Mouse (Mus musculus) embryo, embryonic 10 days (tissue): ENCODE measurements around the gene Glul.
A peak's percentile ranks its signal among the peaks of the same experiment; 100 is the strongest.

Experiments used
- DNase-seq: peaks from one replicate; pipeline ENCODE4 v3.0.0-alpha.2; 2015; ENCODE audit warnings: low spot score

Gene Glul

DNA sequence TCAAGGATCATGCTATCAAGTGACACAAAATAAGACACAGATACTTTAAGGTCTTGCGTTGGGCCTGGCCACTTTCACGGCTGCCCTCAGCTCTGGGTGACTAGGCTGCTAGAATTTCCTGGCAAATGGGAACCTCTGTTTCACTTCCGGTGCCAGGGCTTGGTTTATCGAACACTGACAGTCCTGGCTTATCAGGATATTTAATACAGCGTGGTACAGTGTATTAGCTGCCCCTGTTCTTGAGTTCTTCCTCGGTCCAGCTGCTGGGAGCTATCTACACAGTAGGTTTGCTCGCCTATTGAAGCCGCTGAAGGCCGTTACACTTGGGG is 10.2 kb downstream of the Glul start:
- DNase-seq, result no peak

DNA sequence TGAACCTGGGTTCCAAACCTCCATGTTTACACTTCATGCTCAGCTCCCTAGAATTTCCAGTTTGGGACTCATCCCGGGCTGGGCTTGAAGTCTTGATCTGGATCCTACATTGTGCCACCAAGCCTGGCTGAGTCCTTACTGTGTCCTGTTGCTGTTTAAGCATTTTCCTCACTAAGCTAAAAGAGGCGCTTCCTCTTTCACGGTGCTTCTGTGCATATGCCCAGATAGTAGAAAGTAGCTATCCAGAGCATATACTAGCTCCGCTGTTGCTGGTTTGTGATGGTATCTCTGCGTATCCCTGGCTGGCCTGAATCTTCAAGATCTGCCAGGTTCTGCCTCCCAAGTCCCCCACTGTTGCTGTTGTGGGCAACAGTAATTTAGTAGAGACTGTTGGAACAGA is 10.7 kb downstream of the Glul start:
- no peak for DNase-seq

- no peak for DNase-seq
Observed at GRCm38 (mm10) chr1:153911276-153911795, 11.6 kb downstream of the Glul start.

- DNase-seq, result no peak
Observed at GRCm38 (mm10) chr1:153913869-153914268, 14.1 kb downstream of the Glul start.

- no peak for DNase-seq
Observed at GRCm38 (mm10) chr1:153918521-153919206, 18.9 kb downstream of the Glul start.

GRCm38 (mm10) chr1:153921642-153922041 is 21.9 kb downstream of the Glul start:
- DNase-seq, result no peak

- peak; percentile 17 for DNase-seq
Observed at GRCm38 (mm10) chr1:153922571-153923021, 22.9 kb downstream of the Glul start.

GRCm38 (mm10) chr1:153924395-153925385 is 24.9 kb downstream of the Glul start:
- DNase-seq, result no peak

DNA sequence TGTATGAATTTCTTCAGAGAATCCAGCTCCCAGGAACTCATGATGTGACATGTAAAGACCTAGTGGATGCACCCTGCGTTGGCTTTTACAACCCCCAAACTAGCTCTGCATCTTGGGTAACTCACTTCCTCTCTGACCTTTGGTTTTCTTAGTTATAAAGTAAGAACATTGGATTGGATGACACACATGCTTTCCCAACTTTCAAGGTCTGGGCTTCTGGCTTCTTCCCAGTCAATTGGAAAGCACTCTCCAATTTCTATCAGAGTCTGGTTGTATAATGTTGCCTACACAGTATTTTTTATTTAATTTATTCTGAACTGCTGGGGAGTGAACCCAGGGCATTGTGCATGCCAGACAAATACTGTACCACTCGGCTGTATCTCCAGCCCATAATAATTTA is 30.7 kb downstream of the Glul start:
- DNase-seq, result no peak

DNA sequence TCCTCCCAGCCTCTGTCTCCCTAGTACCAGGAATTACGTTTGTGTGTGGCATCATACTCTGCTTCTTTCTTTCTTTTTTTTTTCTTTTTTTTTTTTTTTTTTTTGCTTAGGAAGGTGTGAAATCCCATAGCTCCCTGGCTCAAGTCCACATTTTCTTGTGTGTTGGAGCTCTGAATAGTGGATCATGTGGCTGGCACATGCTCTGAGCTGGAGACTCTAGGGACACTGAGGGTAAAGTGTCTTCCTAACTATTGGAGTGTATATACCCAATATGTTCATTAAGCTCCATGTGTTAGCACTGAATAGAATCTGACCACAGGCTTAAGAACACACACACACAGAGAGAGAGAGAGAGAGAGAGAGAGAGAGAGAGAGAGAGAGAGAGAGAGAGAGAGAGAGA is 34.0 kb downstream of the Glul start:
- no peak for DNase-seq

DNA sequence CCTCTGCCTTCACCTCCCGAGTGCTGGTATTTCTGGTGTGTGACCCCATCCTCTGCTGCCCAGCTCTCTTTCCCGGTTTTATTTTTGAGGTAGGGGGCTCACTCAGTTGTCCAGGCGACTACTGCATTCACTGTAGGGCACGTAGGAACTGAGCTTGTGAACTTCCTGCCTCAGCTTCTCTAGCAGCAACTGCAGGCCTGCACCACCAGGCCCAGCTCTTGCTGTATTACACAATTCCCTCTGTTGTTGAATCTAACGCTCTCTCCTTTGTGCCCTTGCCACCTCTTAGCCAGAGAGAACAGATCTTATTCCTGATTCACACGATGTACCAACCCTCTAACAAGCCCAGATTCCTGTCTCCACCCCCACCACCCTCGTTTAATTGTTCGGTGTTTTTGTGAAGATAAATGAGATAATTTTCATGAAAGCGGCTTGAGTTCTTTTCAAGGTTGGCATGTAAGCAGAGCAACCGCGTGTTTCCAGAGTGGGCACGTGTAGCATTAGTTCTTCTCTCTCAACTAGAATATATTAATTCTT is 36.2 kb downstream of the Glul start:
- no peak for DNase-seq

GRCm38 (mm10) chr1:153937025-153937424 is 37.3 kb downstream of the Glul start:
- no peak for DNase-seq

DNA sequence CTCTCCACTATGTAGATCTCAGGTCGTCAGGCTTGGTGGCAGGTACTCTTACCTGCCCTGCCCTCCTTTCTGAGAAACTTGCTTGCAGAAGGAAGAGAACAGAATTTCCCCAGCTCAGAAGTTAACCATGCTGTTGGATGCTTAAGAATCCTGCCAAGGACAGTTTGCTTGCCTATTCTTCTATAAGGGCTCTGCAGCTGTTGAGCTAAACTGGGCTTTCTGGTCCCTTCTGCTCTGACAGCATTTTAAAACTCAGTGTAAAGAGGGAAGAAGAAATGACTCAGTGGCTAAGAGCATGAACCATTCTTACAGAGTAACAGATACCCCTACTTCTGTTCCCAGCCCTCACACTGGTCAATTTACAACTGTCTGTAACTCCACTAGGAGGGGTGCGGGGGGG is 41.2 kb downstream of the Glul start:
- no peak for DNase-seq

DNA sequence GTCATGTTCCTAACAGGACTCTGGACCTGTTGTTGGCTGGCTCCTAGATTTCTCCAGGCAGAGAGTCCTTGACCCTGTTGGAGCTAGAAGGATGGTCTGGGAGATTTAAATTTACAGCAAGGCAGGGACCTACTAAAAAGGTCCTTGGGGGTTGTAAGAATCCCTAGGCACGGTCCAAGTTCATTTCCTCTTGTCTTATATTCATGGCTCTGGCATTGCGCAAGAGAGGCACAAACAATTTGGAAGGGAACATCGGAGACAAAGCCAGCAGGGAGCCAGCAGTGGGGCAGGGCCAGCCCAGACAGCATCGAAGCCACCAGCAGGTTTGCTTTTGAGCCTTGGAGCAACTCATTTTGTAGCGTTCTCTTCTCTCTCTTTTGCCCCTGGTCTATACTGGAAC is 45.4 kb downstream of the Glul start:
- DNase-seq, result no peak

- DNase-seq, result no peak
Observed at GRCm38 (mm10) chr1:153946971-153947370, 47.2 kb downstream of the Glul start.

DNA sequence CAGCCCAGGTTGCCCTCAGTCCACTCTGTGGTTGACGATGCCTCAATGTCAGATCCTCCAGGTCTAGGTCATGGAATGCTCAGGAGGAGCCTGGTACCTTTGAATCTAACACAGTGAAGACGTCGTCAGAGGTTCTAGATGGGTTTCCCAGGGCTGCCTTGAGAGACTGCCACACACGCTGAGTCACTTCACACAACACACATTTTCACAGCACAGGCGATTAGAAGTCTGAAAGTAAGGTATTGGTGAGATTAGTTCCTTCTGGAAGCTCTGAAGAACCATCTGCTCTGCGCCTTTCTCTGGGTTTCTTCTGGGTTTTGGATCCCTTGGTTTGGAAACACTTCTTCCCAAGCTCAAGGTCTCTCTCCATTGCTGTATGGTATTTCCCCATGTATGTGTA is 48.1 kb downstream of the Glul start:
- DNase-seq, result no peak

DNA sequence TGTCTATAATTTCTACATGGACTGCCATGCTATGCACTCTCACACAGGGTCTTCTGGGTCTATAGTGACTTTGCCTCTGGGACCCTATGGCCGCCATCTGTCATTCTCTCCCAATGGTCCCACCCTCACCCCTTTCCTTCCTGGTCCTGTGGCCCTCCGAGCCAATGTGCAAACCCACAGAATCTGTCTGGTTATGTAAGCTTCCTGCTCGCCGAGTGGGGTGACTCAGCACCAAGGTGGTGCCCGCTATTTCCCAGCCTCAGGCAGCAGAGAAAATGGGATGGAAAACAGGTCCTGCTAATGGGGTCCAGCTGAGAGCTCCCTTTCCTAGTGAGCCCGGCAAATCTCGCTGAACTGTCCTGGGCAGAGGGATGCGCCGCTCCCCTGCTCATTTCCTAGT is 53.5 kb downstream of the Glul start:
- DNase-seq, result no peak

DNA sequence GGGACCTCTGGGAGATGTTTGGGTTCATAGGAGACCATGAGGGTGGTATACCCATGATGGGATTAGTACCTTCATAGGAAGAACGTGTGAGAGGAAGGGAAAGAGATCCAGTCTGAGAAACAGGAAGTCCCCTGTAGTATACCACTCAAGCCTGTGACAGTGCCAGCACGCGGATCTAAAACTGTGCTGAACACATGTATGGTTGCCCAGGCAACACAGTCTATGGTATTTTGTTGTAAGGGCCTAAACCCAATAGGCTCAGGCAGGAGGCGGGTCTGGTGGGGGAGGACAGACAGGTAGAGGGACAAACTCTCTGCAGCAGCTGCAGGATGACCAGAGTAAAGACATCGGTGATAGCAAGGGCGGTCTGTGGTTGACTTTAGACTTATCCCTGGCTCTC is 54.1 kb downstream of the Glul start:
- DNase-seq, result no peak

- DNase-seq, result no peak
Observed at GRCm38 (mm10) chr1:153957850-153958249, 58.1 kb downstream of the Glul start.
